Comparison of ENCODE assay signal across 13 mouse cellular contexts in genomic region chr7:134809241-134809975, GRCm38 (mm10).
DNase-seq lines count a peak whose midpoint lies in the region; TF ChIP-seq lines count a peak whose summit lies in the region.
"Had no signal": no experiment of that assay in that cellular context is flagged by ENCODE, and none has a peak within 500 bp of the region (broad histone marks: within the 10 kb centered on the region; RNA-seq: fewer than 3 reads in every experiment).

No protein-coding gene starts in this region.

- no peak overlapping the region for H3K27ac ChIP-seq in layer of hippocampus, adult 2 months
- H3K27ac ChIP-seq: heart, embryonic 15.5 days; lung, embryonic 15.5 days had no signal

- no peak overlapping the region for H3K4me3 ChIP-seq in layer of hippocampus, adult 2 months
- H3K4me3 ChIP-seq: heart, embryonic 15.5 days; lung, embryonic 15.5 days; myocyte had no signal

- no peak for TF ChIP-seq CTCF in layer of hippocampus, adult 2 months (conservative IDR thresholded peaks at IDR 0.05)

- DNase-seq in layer of hippocampus, adult 2 months (ENCODE audit: low spot score in 2 of 2), result peak; percentile 0 to 22
- DNase-seq in layer of hippocampus, postnatal 10 days (ENCODE audit: low spot score in 2 of 2), result no peak
- peak; percentile 48 to 59 for DNase-seq in cerebellum, postnatal 14 days
- peak; percentile 65 for DNase-seq in kidney, adult 18-20 months
- DNase-seq in kidney, postnatal 25 days, result peak; percentile 82 to 85
- no peak for DNase-seq in left cerebral cortex, adult 9 months (ENCODE audit: low spot score in 2 of 2)
- no peak for DNase-seq in embryo, embryonic 11 days
- DNase-seq: adrenal gland, postnatal 36 days; right cerebral cortex, postnatal 25 days; thymus, adult 2 months had no signal

Comparison
In these comparisons a context has a peak if more than half of its experiments do, and no peak if none do; other contexts are left out.
1. DNase-seq: peak in layer of hippocampus, adult 2 months (2 of 2), cerebellum, postnatal 14 days (2 of 2), kidney, adult 18-20 months (single experiment) and kidney, postnatal 25 days (2 of 2); none in layer of hippocampus, postnatal 10 days (0 of 2), left cerebral cortex, adult 9 months (0 of 2) and embryo, embryonic 11 days (single experiment).